Mouse (Mus musculus) intestine, embryonic 16.5 days (tissue): ENCODE data around the gene Ldhc. TPM values are rescaled to one million over a fixed set of nuclear protein-coding genes. Genes with fewer than 3 reads are reported as not detected.

Experiments
- ATAC-seq: fragments of 200-750 bp; cut with Nextera tagmentation; 2 replicates; pipeline ENCODE4 v1.8.0; 2017; ENCODE audit warnings: moderate TSS enrichment, moderate library complexity
- H3K27ac ChIP-seq: fragments of 300-500 bp; sonication (generic); 2 replicates; pipeline ENCODE4 v1.5.1; 2014; ENCODE audit warnings: mild to moderate bottlenecking, low read length
- H3K27me3 ChIP-seq: fragments of 300-500 bp; sonication (generic); replicated peaks from 2 replicates; pipeline ENCODE4 v1.6.1; 2014; ENCODE audit warnings: low read length, control low read depth, mixed read lengths; ENCODE audit not compliant: control insufficient read depth, insufficient read depth
- H3K36me3 ChIP-seq: fragments of 300-500 bp; sonication (generic); 2 replicates; pipeline ENCODE4 v1.6.1; 2014; ENCODE audit warnings: low read length, control low read depth; ENCODE audit not compliant: control insufficient read depth, insufficient read depth
- H3K4me1 ChIP-seq: fragments of 300-500 bp; sonication (generic); 2 replicates; pipeline ENCODE4 v1.6.1; 2014; ENCODE audit warnings: low read length, control low read depth, mixed read lengths; ENCODE audit not compliant: control insufficient read depth, insufficient read depth
- H3K4me2 ChIP-seq: fragments of 300-500 bp; sonication (generic); 2 replicates; pipeline ENCODE4 v1.6.1; 2014; ENCODE audit warnings: low read depth, low read length, control low read depth
- H3K4me3 ChIP-seq: fragments of 300-500 bp; sonication (generic); 2 replicates; pipeline ENCODE4 v1.5.1; 2014; ENCODE audit warnings: mild to moderate bottlenecking, low read length
- H3K9ac ChIP-seq: fragments of 300-500 bp; sonication (generic); 2 replicates; pipeline ENCODE4 v1.6.1; 2014; ENCODE audit warnings: low read depth, low read length
- H3K9me3 ChIP-seq: fragments of 300-500 bp; sonication (generic); 2 replicates; pipeline ENCODE4 v1.6.1; 2016; ENCODE audit warnings: low read length, control low read depth; ENCODE audit not compliant: control insufficient read depth
- WGBS: fragments of 180-500 bp; shearing (Covaris S2); extraction: QIAGEN DNeasy Blood & Tissue Kit; methylation state at CpG from one replicate; pipeline ENCODE4 v1.1.7; 2014; 5-methylcytosine and 5-hydroxymethylcytosine counted together
- polyA plus RNA-seq: library from polyadenylated mRNA; unstranded; fragments of >200 nt; fragmentation: Nextera tagmentation; extraction: Ambion mirVana; gene quantifications from 2 replicates; pipeline ENCODE4 v1.2.1, GENCODE M21; 2015

Ldhc gene
- polyA plus RNA-seq, 1 experiment from 2014 or later = not detected

- Histone ChIP-seq H3K36me3 (no peaks in the 10 kb centered on the region), H3K4me1 (peaks cover 10% of the 10 kb centered on the region; the same call in 1 of the 2 replicates), H3K27me3 (no peaks in the 10 kb centered on the region), H3K9me3 (no peaks in the 10 kb centered on the region), H3K9ac (no peak overlapping the region), H3K4me2 (no peak overlapping the region), H3K4me3 (no peak overlapping the region), H3K27ac (no peak overlapping the region)
- no peak for ATAC-seq
- WGBS = 63% methylated on average over 4 of the region's 4 CpGs
Measured at GRCm38 (mm10) chr7:46922075-46922474, 61.1 kb downstream of the Ldhc start.

Other genes starting within 250 kb of the Ldhc start
- 14.6 and 14.7 TPM in 2 replicates for gene Sergef, start 221.4 kb upstream of the Ldhc start, polyA plus RNA-seq
- 2.4 and 2.6 TPM in 2 replicates for gene Tph1, start 188.7 kb upstream of the Ldhc start, polyA plus RNA-seq
- 22.9 and 25.4 TPM in 2 replicates for gene Saal1, start 150.5 kb upstream of the Ldhc start, polyA plus RNA-seq
- 1.0 and 1.4 TPM in 2 replicates for gene Saa3, start 145.5 kb upstream of the Ldhc start, polyA plus RNA-seq
- gene Saa4, start 128.6 kb upstream of the Ldhc start, polyA plus RNA-seq = 0.32 TPM in 1 of 2 replicates, not detected in the other
- 0.28 and 0.34 TPM in 2 replicates for gene Saa1, start 118.2 kb upstream of the Ldhc start, polyA plus RNA-seq
- 0.18 TPM in 1 of 2 replicates, not detected in the other for gene Saa2, start 109.4 kb upstream of the Ldhc start, polyA plus RNA-seq
- 27.2 and 31.2 TPM in 2 replicates for gene Hps5, start 65.1 kb upstream of the Ldhc start, polyA plus RNA-seq
- gene Gtf2h1, start 65.1 kb upstream of the Ldhc start, polyA plus RNA-seq = 78.5 and 80.1 TPM in 2 replicates
- 3,052 and 3,173 TPM in 2 replicates for gene Ldha, start 19.7 kb upstream of the Ldhc start, polyA plus RNA-seq
- 115 and 128 TPM in 2 replicates for gene Tsg101, start 58.8 kb downstream of the Ldhc start, polyA plus RNA-seq
- 10.0 and 10.1 TPM in 2 replicates for gene Uevld, start 97.3 kb downstream of the Ldhc start, polyA plus RNA-seq
- gene Gm9999, start 122.4 kb downstream of the Ldhc start, polyA plus RNA-seq = not detected in 2 replicates
- gene Spty2d1, start 147.2 kb downstream of the Ldhc start, polyA plus RNA-seq = 15.2 and 16.5 TPM in 2 replicates
- gene Tmem86a, start 189.4 kb downstream of the Ldhc start, polyA plus RNA-seq = 59.3 and 63.1 TPM in 2 replicates